Mouse (Mus musculus) midbrain, postnatal 0 days (tissue): ENCODE measurements around the gene Tars2. TPM values are rescaled to one million over a fixed set of nuclear protein-coding genes. Genes with fewer than 3 reads are reported as not detected.
A peak's percentile ranks its signal among the peaks of the same experiment; 100 is the strongest.

Experiments
- ATAC-seq: fragments of 200-750 bp; cut with Nextera tagmentation; 2 replicates; pipeline ENCODE4 v1.8.0; 2017; ENCODE audit warnings: moderate number of reproducible peaks, mild to moderate bottlenecking, moderate TSS enrichment, moderate library complexity; ENCODE audit not compliant: low FRiP score
- DNase-seq: peaks from one replicate; pipeline ENCODE4 v3.0.0-alpha.2; 2015; ENCODE audit warnings: low spot score
- H3K27ac ChIP-seq: fragments of 300-500 bp; sonication (generic); 2 replicates; pipeline ENCODE4 v1.5.1; 2014; ENCODE audit warnings: low read depth, mild to moderate bottlenecking, low read length, mixed read lengths
- H3K27me3 ChIP-seq: fragments of 300-500 bp; sonication (generic); 2 replicates; pipeline ENCODE4 v1.6.1; 2014; ENCODE audit warnings: low read length, control low read depth, mixed read lengths; ENCODE audit not compliant: insufficient read depth
- H3K36me3 ChIP-seq: fragments of 300-500 bp; sonication (generic); 2 replicates; pipeline ENCODE4 v1.6.1; 2014; ENCODE audit warnings: low read length, control low read depth, mixed read lengths; ENCODE audit not compliant: insufficient read depth
- H3K4me1 ChIP-seq: fragments of 300-500 bp; sonication (generic); 2 replicates; pipeline ENCODE4 v1.6.1; 2014; ENCODE audit warnings: mild to moderate bottlenecking, control low read depth, antibody characterized with exemption, low read length, mixed read lengths; ENCODE audit not compliant: insufficient read depth
- H3K4me2 ChIP-seq: fragments of 300-500 bp; sonication (generic); 2 replicates; pipeline ENCODE4 v1.6.1; 2014; ENCODE audit warnings: low read depth, mild to moderate bottlenecking, low read length, mixed read lengths; ENCODE audit not compliant: poor library complexity, severe bottlenecking
- H3K4me3 ChIP-seq: fragments of 300-500 bp; sonication (generic); 2 replicates; pipeline ENCODE4 v1.5.1; 2014; ENCODE audit warnings: low read depth, mild to moderate bottlenecking, low read length, moderate library complexity
- H3K9ac ChIP-seq: fragments of 300-500 bp; sonication (generic); replicated peaks from 2 replicates; pipeline ENCODE4 v1.6.1; 2014; ENCODE audit warnings: mild to moderate bottlenecking, low read length, moderate library complexity, mixed read lengths; ENCODE audit not compliant: poor library complexity, severe bottlenecking
- H3K9me3 ChIP-seq: fragments of 300-500 bp; sonication (generic); 2 replicates; pipeline ENCODE4 v1.6.1; 2016; ENCODE audit warnings: low read length, control low read depth
- CTCF ChIP-seq: IDR thresholded peaks from 2 replicates; pipeline ENCODE4 v1.5.1; 2016; ENCODE audit warnings: antibody characterized with exemption, mild to moderate bottlenecking
- WGBS: fragments of 180-500 bp; shearing (Covaris S2); extraction: QIAGEN DNeasy Blood & Tissue Kit; methylation state at CpG from one replicate; pipeline ENCODE4 v1.1.7; 2014; 5-methylcytosine and 5-hydroxymethylcytosine counted together
- polyA plus RNA-seq: library from polyadenylated mRNA; unstranded; fragments of >200 nt; fragmentation: Nextera tagmentation; extraction: Ambion mirVana; gene quantifications from 2 replicates; pipeline ENCODE4 v1.2.1, GENCODE M21; 2015
- total RNA-seq: library from RNA; depleted of rRNA; stranded (reverse); fragments of >200 nt; gene quantifications from 2 replicates; pipeline ENCODE4 v1.2.3, GENCODE M21; 2014

Tars2 gene
- total and polyA plus RNA-seq, 2 experiments from 2014 or later: 39.8 to 40.8 TPM

- Histone ChIP-seq H3K4me3 (no peak overlapping the region), H3K27me3 (no peaks in the 10 kb centered on the region), H3K9ac (no peak overlapping the region), H3K36me3 (no peaks in the 10 kb centered on the region), H3K27ac (no peak overlapping the region), H3K4me2 (no peak overlapping the region), H3K4me1 (no peaks in the 10 kb centered on the region), H3K9me3 (no peaks in the 10 kb centered on the region)
- ATAC-seq: no peak
- no peak for DNase-seq
- 76% methylated on average over 2 of the region's 2 CpGs for WGBS
- TF ChIP-seq CTCF: no peak
Measured at GRCm38 (mm10) chr3:95793662-95794061, 33.7 kb upstream of the Tars2 start.

- Histone ChIP-seq H3K27ac (no peak overlapping the region), H3K27me3 (no peaks in the 10 kb centered on the region), H3K9ac (no peak overlapping the region), H3K4me2 (no peak overlapping the region), H3K4me3 (no peak overlapping the region), H3K36me3 (peaks cover 26% of the 10 kb centered on the region; the same call in 1 of the 2 replicates), H3K9me3 (no peaks in the 10 kb centered on the region), H3K4me1 (no peaks in the 10 kb centered on the region)
- ATAC-seq (no peak), DNase-seq (no peak)
- no peak for TF ChIP-seq CTCF
- 99% methylated on average over 4 of the region's 4 CpGs for WGBS
Measured at GRCm38 (mm10) chr3:95785501-95785900, 25.5 kb upstream of the Tars2 start.

GRCm38 (mm10) chr3:95771985-95772384 is 12.0 kb upstream of the Tars2 start:
- ATAC-seq: no peak

GRCm38 (mm10) chr3:95765534-95765933 is 5.5 kb upstream of the Tars2 start:
- ATAC-seq (no peak), DNase-seq (no peak)
- Histone ChIP-seq H3K4me3 (no peak overlapping the region), H3K36me3 (peaks cover 32% of the 10 kb centered on the region), H3K9ac (no peak overlapping the region), H3K27ac (no peak overlapping the region), H3K9me3 (no peaks in the 10 kb centered on the region), H3K27me3 (no peaks in the 10 kb centered on the region), H3K4me2 (no peak overlapping the region), H3K4me1 (no peaks in the 10 kb centered on the region)
- no peak for TF ChIP-seq CTCF
- 93% methylated on average over 10 of the region's 10 CpGs for WGBS

More at GRCm38 (mm10) chr3:95771985-95772384, 12.0 kb upstream of the Tars2 start:
- Histone ChIP-seq H3K4me3 (no peak overlapping the region), H3K27me3 (no peaks in the 10 kb centered on the region), H3K27ac (no peak overlapping the region), H3K9ac (no peak overlapping the region), H3K36me3 (peaks cover 29% of the 10 kb centered on the region), H3K4me1 (no peaks in the 10 kb centered on the region), H3K4me2 (no peak overlapping the region), H3K9me3 (no peaks in the 10 kb centered on the region)
- DNase-seq: peak; percentile 35
- TF ChIP-seq CTCF: peak; percentile 74

GRCm38 (mm10) chr3:95763811-95764210 is 3.8 kb upstream of the Tars2 start:
- 80% methylated on average over 10 of the region's 10 CpGs for WGBS
- no peaks in the 10 kb centered on the region for H3K27me3 ChIP-seq
- no peaks in the 10 kb centered on the region for H3K4me1 ChIP-seq
- H3K27ac ChIP-seq: no peak overlapping the region
- no peak overlapping the region for H3K4me2 ChIP-seq
- no peak overlapping the region for H3K4me3 ChIP-seq
- TF ChIP-seq CTCF: no peak
- no peak overlapping the region for H3K9ac ChIP-seq
- no peaks in the 10 kb centered on the region for H3K9me3 ChIP-seq
- ATAC-seq (no peak), DNase-seq (no peak)
- peaks cover 29% of the 10 kb centered on the region for H3K36me3 ChIP-seq

- Histone ChIP-seq H3K27ac (no peak overlapping the region), H3K36me3 (peaks cover 29% of the 10 kb centered on the region), H3K4me1 (no peaks in the 10 kb centered on the region), H3K4me3 (no peak overlapping the region), H3K9me3 (no peaks in the 10 kb centered on the region), H3K27me3 (no peaks in the 10 kb centered on the region), H3K4me2 (no peak overlapping the region), H3K9ac (no peak overlapping the region)
- DNase-seq (no peak), ATAC-seq (no peak)
- 37% methylated on average over 6 of the region's 6 CpGs for WGBS
- peak; percentile 23; the same call in 1 of the 2 replicates for TF ChIP-seq CTCF
Measured at GRCm38 (mm10) chr3:95762961-95763360, 3.0 kb upstream of the Tars2 start.
